Mouse (Mus musculus) kidney, postnatal 14 days (tissue): ENCODE data around the gene Efs.

Source experiments
- DNase-seq: peaks from one replicate; pipeline ENCODE4 v3.0.0; 2022; ENCODE audit warnings: mixed read lengths

Gene Efs

GRCm38 (mm10) chr14:54866936-54867335 lies 59.0 kb downstream of the Efs start:
- no peak for DNase-seq
